Mouse (Mus musculus): ENCODE data around the gene Ucn.

DNA sequence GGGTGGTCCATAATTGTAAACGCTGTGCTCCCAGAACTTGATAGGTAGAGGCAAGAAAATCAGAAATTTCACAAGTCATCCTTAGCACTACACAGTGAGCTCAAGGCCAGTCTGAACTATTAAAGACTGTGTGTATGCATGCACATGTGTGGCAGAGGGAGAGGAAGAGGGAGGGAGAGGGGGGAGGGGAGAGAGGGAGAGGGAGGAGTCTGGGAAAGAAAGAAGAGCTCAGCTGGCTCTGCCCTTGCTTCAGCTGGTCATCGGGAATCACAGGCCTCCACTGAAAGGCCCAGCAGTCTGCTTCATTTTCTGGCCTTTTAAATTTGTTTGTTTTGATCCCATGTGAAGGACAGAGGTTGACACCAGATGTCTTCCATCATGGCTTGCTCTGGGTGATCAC is 15.1 kb downstream of the Ucn start:
- TF ChIP-seq CTCF (IDR thresholded peaks at IDR 0.05; ENCODE audit: borderline replicate concordance, extremely low read depth, insufficient read depth, insufficient read length) (no peak), POLR2A (IDR thresholded peaks at IDR 0.05; ENCODE audit: borderline replicate concordance, extremely low read depth, insufficient read depth, insufficient read length, poor library complexity, severe bottlenecking) (no peak)

Measured in brain, embryonic 14.5 days (tissue).